Mouse (Mus musculus) kidney, adult 2 months (tissue): ENCODE data around the gene Cacna1g.

ENCODE experiments used
- CTCF ChIP-seq: fragments of 200-500 bp; conservative IDR thresholded peaks from 2 replicates; pipeline ENCODE4 v1.5.1; 2011; ENCODE audit warnings: low read depth, mild to moderate bottlenecking, control low read depth, low read length, moderate library complexity, mixed read lengths; ENCODE audit not compliant: insufficient read depth, insufficient read length
- POLR2A ChIP-seq: fragments of 200-500 bp; IDR thresholded peaks from one replicate; pipeline ENCODE4 v1.6.1; 2011; ENCODE audit warnings: low read depth, low read length, control low read depth

DNA sequence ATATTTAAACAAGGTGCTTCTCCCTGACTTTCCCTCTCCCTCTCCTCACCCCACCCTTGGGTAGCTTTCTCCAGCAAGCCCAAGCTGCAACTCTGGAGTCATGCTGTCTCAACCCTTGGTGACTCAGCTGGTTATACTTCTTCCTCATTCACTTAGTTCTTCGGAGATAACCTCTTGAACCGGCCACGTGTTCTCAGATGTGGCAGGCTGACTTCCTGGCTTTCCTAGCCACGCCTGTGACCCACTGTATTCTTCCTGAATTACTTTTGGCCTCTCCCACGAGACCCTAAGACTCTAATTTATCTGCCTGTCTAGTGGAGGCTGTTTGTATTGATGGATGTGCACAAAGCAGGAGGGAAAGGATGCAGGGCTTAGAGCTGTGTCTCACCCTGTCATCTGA lies 103.2 kb downstream of the Cacna1g start:
- TF ChIP-seq CTCF: no peak
- TF ChIP-seq POLR2A: no peak
